Mouse (Mus musculus): ENCODE data around the gene Sec1.

Sec1 gene

DNA sequence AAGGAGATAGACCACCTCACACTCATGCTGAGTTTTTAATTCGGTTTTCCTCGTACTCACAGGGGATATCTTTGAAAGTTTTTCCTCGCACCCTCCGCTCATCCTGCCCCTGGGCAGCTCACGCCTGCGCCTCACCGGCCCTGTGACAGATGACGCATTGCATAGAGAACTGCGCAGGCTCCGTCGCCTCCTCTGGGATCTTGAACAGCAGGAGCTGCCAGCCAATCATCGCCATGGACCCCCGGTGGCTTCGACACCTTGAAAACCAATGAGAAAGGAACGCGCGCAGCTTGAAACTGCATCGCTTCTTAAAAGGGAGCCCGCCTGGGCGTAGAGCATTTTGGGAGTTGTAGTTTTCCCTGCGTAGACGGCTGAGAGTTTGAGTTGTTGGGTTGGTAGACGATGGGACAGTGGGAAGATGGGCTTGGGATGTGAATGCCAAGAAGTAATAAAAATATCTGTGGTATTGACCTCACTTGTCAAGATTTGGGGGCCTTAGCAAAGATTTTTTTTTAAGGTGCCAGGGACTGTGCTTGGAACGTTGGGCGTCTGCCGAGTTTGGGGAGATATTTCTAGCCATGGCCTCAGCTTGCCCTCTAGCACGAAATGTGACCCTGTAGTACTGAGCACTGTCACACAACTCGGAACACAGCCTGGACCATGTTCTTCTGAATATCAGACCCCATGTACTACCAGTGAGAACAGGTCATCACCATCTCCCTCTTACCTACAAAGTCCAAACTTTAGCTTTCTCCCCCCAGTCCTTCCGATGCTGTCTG is 55.4 kb downstream of the Sec1 start:
- DNase-seq: peak; percentile 95

DNA sequence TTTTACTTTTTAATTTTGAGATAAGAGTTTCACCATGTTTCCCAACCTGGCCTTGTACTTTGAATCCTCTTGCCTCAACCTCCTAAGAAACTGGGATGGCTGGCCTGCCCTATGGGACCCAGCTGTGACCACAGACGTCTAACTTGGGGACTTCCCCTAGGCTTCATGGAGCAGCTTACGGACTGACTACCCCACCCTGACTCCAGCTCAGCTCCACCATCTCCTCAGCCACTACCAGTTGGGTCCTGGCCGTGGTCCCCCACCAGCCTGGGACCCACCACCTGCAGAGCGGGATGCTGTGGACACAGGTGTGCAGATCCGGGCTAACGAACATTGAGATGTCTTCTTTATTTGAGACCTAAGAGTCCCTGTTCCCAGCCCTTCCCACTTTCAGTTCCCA is 56.5 kb downstream of the Sec1 start:
- no peak for DNase-seq

DNA sequence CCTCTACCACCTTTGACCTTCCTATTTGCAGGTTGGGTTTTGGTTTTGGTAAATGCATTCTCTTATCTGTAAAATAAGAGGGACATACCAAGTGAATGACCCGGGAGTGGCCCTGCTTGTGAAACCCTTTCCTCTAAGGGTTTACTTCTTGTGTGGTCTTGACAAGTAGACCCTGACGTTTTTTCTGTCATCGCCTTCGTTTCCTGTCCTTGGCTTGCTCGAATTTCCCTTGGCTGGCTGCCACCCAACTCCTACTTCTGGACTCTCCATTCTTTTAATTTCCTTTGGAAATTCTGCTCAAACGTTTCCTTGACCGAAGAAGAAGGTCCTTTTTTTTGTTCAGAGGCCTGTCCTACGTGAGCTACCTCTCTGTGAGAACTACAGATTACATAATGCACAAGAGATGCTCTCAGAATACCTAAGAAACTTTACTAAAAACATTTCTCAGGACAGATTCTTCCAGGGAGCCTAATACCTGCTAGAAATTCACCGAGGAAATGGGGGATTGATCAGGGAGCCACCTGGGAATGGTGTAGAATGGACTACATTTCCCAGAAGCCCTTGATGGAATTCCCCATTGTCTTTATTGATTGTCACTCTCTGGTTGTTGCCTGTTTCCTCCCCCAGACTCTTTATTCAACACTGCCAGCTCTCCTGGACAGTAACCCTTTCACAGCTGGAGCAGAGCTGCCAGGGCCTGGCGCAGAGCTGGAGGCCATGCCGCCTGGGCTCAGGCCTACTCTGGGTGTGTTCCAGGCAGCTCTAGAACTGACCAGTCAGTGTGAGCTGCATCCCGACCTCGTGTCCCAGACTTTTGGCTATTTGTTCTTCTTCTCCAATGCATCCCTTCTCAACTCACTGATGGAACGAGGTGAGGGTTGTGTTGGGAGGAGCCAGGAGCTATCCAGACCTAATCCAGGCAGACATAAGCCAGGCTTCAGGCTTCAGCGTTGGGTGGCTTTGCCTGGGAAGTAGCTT is 58.2 kb downstream of the Sec1 start:
- no peak for DNase-seq

DNA sequence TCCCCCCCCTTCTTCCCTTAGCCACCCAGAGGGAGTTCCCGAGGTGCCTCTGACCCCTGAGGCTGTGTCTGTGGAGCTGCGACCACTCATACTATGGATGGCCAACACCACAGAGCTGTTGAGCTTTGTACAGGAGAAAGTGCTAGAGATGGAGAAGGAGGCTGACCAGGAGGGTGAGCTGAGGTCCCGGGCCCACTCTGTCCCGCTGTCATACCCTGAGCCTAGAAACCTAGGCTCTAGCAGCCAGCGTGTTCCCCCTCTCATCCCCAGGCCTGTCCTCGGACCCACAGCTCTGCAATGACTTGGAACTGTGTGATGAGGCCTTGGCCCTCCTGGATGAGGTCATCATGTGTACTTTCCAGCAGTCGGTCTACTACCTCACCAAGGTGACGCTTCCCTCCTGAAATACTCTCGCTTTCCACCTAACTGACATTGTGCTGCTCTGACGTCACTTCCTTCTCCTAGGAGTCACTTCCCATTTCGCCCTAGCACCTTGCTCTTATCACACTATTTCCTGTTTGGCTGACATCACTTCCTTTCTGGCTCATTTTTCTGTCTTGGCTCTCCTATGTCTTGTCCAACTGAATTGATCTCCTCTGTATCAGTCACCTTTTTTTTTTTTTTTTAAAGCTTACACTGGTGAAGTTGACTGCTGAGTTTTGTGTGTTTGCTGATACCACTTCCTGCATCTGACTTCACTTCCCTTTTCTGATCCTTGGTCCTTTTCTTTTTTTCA is 59.1 kb downstream of the Sec1 start:
- no peak for DNase-seq

DNA sequence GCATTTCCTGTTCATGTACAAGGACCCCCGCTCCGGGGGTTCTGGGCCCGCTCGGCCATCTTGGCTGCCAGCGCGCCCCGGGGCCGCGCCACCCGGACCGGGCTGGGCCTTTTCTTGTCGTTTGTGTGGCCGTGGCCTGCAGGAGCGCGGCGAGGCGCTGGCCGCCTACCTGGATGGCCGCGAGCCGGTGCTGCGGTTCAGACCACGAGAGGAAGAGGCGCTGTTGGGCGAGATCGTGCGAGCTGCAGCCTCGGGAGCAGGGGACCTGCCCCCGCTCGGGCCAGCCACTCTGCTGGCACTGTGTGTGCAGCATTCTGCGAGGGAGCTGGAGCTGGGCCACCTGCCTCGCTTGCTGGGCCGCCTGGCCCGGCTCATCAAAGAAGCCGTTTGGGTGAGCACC is 61.7 kb downstream of the Sec1 start:
- peak; percentile 41 for DNase-seq

DNA sequence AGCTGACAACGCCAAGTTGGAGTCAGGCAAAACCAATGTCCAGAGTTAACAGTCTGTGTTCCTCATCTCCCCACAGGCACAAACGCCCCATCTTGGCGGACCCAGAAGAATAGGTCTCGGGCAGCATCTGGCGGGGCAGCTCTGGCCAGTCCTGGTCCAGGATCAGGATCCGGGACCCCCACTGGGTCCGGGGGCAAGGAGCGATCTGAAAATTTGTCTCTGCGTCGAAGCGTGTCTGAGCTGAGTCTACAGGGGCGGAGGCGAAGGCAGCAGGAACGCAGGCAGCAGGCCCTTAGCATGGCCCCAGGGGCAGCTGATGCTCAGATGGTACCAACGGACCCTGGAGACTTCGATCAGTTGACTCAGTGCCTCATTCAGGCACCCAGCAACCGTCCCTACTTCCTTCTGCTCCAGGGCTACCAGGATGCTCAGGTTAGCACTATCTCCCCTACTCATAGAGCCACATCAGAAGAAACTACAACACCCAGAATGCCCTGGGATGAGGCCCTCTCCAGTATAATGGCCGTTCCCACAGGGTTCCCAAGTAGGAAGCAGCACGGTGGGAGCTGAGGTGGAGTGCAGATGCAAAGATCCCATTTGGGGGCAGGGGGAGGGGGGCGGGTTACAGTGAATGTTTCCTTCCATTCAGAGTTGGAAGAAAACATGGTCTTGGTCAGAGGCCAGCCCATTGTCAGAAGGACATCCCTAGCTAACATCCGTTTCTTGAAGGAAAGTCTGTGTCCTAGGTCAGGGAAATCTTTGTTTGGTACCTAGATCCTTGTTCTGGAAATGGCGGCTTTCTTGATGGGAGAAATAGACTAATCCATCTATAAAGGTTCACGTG is 63.9 kb downstream of the Sec1 start:
- no peak for DNase-seq

DNA sequence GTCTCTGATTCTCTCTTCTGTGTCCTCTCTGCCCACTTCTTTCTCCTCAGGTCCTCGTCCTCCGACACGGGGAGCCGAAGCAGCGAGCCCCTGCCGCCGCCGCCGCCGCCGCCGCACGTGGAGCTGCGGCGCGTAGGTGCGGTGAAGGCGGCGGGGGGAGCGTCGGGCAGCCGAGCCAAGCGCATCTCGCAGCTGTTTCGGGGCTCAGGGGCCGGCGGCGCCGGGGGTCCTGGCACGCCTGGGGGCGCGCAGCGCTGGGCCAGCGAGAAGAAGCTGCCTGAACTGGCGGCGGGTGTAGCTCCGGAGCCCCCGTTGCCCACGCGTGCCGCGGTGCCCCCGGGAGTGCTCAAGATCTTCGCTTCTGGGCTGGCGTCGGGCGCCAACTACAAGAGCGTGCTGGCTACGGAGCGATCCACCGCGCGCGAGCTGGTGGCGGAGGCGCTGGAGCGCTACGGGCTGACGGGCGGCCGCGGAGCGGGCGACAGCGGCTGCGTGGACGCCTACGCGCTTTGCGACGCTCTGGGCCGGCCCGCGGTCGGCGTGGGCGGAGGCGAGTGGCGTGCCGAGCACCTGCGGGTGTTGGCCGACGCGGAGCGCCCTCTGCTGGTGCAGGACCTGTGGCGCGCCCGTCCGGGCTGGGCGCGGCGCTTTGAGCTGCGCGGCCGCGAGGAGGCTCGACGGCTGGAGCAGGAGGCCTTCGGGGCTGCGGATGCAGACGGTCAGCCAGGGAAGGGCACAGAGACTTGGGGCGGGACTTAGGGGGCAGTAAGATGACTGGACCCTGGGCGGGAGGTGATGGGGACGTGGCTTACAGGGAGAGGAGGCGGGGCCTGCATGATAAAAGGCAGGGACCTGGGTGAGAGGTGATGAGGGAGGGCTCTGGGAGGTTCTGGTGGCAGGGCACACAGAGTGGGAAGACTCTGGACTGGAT is 65.6 kb downstream of the Sec1 start:
- DNase-seq: peak; percentile 93
